Mouse (Mus musculus) midbrain, embryonic 15.5 days (tissue): ENCODE results near the gene Ackr2. TPM values are rescaled to one million over a fixed set of nuclear protein-coding genes. Genes with fewer than 3 reads are reported as not detected.

Source experiments
- ATAC-seq: fragments of 200-750 bp; cut with Nextera tagmentation; replicated peaks from 2 replicates; pipeline ENCODE4 v1.8.0; 2017; ENCODE audit warnings: moderate TSS enrichment
- H3K27ac ChIP-seq: fragments of 300-500 bp; sonication (generic); 2 replicates; pipeline ENCODE4 v1.5.1; 2015; ENCODE audit warnings: mild to moderate bottlenecking, inconsistent platforms
- H3K27me3 ChIP-seq: fragments of 300-500 bp; sonication (generic); replicated peaks from 2 replicates; pipeline ENCODE4 v1.6.1; 2015; ENCODE audit warnings: inconsistent platforms
- H3K36me3 ChIP-seq: fragments of 300-500 bp; sonication (generic); replicated peaks from 2 replicates; pipeline ENCODE4 v1.6.1; 2015; ENCODE audit warnings: inconsistent platforms
- H3K4me1 ChIP-seq: fragments of 300-500 bp; sonication (generic); 2 replicates; pipeline ENCODE4 v1.6.1; 2015; ENCODE audit warnings: inconsistent platforms
- H3K4me2 ChIP-seq: fragments of 300-500 bp; sonication (generic); 2 replicates; pipeline ENCODE4 v1.6.1; 2015; ENCODE audit warnings: inconsistent platforms, mild to moderate bottlenecking, moderate library complexity
- H3K4me3 ChIP-seq: fragments of 300-500 bp; sonication (generic); 2 replicates; pipeline ENCODE4 v1.5.1; 2015; ENCODE audit warnings: mild to moderate bottlenecking, inconsistent platforms
- H3K9ac ChIP-seq: fragments of 300-500 bp; sonication (generic); 2 replicates; pipeline ENCODE4 v1.6.1; 2015; ENCODE audit warnings: mild to moderate bottlenecking, inconsistent platforms
- H3K9me3 ChIP-seq: fragments of 300-500 bp; sonication (generic); 2 replicates; pipeline ENCODE4 v1.6.1; 2016; ENCODE audit warnings: inconsistent platforms
- WGBS: fragments of 180-500 bp; shearing (Covaris S2); methylation state at CpG from one replicate; pipeline ENCODE4 v1.1.7; 2015; ENCODE audit warnings: mixed read lengths; 5-methylcytosine and 5-hydroxymethylcytosine counted together
- polyA plus RNA-seq: library from polyadenylated mRNA; unstranded; fragments of >200 nt; fragmentation: Nextera tagmentation; extraction: Ambion mirVana; gene quantifications from 2 replicates; pipeline ENCODE4 v1.2.1, GENCODE M21; 2015

The Ackr2 gene
- polyA plus RNA-seq, 1 experiment from 2014 or later: 2.8 TPM

DNA sequence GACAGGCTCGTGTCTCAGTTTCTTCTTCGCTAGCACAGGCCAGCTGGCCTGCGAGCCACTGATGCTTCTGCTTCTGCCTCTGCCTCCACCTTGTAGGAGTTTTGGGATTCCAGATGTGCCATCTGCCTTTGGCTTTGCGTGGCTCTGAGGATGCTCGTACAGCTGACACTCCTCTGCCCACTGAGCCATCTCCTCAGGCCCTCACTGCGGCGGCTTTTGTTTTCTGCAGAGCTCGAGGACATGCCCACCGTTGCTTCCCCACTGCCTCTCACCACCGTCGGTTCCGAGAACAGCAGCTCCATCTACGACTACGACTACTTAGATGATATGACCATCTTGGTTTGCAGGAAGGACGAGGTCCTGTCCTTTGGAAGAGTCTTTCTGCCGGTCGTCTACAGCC lies 10.2 kb downstream of the Ackr2 start:
- no peak overlapping the region for H3K4me2 ChIP-seq
- H3K27me3 ChIP-seq: no peaks in the 10 kb centered on the region
- no peaks in the 10 kb centered on the region for H3K4me1 ChIP-seq
- ATAC-seq: no peak
- H3K9me3 ChIP-seq: no peaks in the 10 kb centered on the region
- 93% methylated on average over 17 of the region's 17 CpGs for WGBS
- no peak overlapping the region for H3K4me3 ChIP-seq
- no peak overlapping the region for H3K27ac ChIP-seq
- H3K36me3 ChIP-seq: no peaks in the 10 kb centered on the region
- H3K9ac ChIP-seq: no peak overlapping the region

DNA sequence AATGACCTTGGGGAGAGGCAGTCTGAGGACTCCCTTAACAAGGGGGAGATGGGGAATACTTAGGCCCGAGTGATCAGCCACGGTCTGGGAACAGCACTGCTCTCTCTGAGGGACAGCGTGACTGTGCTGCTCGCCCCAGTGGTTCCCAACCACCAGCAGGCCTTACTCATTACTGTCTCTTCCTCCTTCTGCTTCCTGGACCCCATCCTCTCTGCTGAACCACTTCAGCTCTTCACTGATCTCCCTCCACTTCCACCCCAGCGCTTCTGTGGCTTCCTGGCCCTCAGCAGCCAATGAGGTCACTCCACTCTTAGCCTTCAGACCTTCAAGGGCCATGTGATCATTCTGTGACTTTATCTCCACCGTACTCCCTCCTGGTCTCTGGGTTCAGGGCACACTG lies 11.5 kb downstream of the Ackr2 start:
- H3K27ac ChIP-seq: no peak overlapping the region
- 88% methylated on average over 6 of the region's 6 CpGs for WGBS
- no peak overlapping the region for H3K4me2 ChIP-seq
- no peak overlapping the region for H3K4me3 ChIP-seq
- no peak for ATAC-seq
- H3K36me3 ChIP-seq: no peaks in the 10 kb centered on the region
- no peaks in the 10 kb centered on the region for H3K9me3 ChIP-seq
- no peaks in the 10 kb centered on the region for H3K4me1 ChIP-seq
- no peak overlapping the region for H3K9ac ChIP-seq
- no peaks in the 10 kb centered on the region for H3K27me3 ChIP-seq

DNA sequence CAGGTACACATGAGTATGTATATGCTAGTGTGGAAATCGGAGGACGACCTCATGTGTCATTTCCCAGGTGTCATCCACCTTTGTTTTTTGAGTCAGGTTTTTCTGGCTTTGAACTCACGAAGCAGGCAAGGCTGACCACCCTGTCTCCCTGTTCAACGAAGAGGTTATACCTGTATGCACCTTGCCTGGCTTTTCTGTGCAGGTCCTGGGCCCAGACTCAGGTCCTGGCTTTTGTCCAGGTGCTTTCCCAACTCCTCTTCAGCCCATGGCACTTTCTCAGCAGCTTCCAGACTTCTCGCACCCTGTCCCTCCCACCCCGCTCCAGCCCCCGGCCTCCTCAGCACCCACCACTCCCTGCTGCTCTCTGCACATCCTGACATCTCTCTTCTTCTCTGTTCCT lies 13.0 kb downstream of the Ackr2 start:
- no peaks in the 10 kb centered on the region for H3K4me1 ChIP-seq
- no peak overlapping the region for H3K4me2 ChIP-seq
- H3K36me3 ChIP-seq: no peaks in the 10 kb centered on the region
- ATAC-seq: no peak
- no peak overlapping the region for H3K4me3 ChIP-seq
- no peaks in the 10 kb centered on the region for H3K27me3 ChIP-seq
- H3K27ac ChIP-seq: no peak overlapping the region
- 93% methylated on average over 7 of the region's 7 CpGs for WGBS
- H3K9me3 ChIP-seq: no peaks in the 10 kb centered on the region
- H3K9ac ChIP-seq: no peak overlapping the region

DNA sequence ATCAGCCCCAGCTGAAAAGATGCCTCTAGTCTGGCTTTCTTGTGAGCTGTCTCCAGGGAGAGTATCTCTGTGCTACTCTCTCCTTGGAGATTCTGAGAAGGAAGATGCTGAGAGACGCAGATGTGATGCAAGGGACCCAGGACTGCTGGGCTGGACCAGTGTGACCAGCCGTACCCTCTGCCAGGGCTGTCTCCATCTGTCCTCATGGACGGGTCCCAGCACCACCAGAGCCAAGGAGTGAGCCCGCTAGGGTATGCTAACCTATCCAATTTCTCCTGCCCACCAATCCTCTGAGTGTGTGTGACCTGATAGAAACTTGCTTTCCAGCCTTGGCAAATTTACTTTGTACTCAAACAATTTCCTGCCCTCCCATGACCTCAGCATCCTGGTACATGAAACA lies 14.6 kb downstream of the Ackr2 start:
- Histone ChIP-seq H3K9me3 (no peaks in the 10 kb centered on the region), H3K9ac (no peak overlapping the region), H3K36me3 (no peaks in the 10 kb centered on the region), H3K27ac (no peak overlapping the region), H3K27me3 (no peaks in the 10 kb centered on the region), H3K4me3 (no peak overlapping the region), H3K4me1 (no peaks in the 10 kb centered on the region), H3K4me2 (no peak overlapping the region)
- 87% methylated on average over 4 of the region's 4 CpGs for WGBS
- ATAC-seq: no peak

DNA sequence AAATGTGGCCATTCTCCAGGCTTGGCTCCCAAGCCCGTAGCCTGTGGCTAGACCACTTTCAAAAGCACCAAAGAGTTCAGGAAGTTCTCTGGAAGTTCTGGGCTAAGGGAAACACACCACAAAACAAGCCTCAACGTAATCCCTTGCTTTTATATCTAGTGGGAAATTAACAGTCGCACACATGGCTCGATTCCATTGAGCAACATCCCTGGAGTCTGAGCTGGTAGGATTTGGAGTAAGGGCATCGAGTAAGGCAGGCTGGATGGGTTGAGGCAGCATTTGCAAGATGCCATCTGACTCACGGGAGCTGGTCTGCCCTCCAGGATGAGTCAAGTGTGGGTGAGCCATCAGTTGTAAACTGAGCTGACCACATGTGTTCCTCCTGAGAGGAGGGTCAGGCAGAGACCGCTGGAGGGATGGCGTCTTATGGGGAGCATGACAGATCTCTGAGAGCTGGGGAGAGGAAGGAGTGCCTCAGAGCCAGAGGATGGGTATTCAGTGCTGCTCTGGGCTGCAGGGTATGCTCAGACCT lies 16.1 kb downstream of the Ackr2 start:
- no peaks in the 10 kb centered on the region for H3K9me3 ChIP-seq
- no peak overlapping the region for H3K4me3 ChIP-seq
- no peak for ATAC-seq
- H3K27ac ChIP-seq: no peak overlapping the region
- H3K9ac ChIP-seq: no peak overlapping the region
- H3K36me3 ChIP-seq: no peaks in the 10 kb centered on the region
- 87% methylated on average over 8 of the region's 8 CpGs for whole genome bisulfite sequencing
- no peak overlapping the region for H3K4me2 ChIP-seq
- H3K4me1 ChIP-seq: no peaks in the 10 kb centered on the region
- no peaks in the 10 kb centered on the region for H3K27me3 ChIP-seq

DNA sequence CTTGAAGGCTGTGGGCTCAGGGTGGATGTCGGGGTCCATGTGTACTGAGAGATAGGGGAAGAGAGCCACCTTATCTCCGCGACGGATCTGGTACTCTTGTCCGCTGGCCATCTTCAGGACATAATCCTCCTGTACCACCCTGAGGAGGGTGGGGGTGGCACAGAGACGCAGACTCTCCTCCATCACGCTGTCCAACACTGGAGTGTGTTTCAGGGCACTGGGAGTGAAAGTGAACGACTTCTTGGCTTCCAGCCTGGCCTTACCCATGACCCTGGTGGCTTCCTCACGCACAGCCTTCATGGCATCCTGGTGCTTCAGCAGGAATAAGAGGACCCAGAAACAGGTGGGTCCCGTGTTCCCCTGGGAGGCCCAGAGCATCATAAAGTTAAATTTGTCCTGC lies 16.9 kb downstream of the Ackr2 start:
- Histone ChIP-seq H3K27ac (no peak overlapping the region), H3K9me3 (no peaks in the 10 kb centered on the region), H3K4me1 (no peaks in the 10 kb centered on the region), H3K4me2 (no peak overlapping the region), H3K27me3 (no peaks in the 10 kb centered on the region), H3K4me3 (no peak overlapping the region), H3K36me3 (no peaks in the 10 kb centered on the region), H3K9ac (no peak overlapping the region)
- no peak for ATAC-seq
- 89% methylated on average over 10 of the region's 10 CpGs for WGBS

DNA sequence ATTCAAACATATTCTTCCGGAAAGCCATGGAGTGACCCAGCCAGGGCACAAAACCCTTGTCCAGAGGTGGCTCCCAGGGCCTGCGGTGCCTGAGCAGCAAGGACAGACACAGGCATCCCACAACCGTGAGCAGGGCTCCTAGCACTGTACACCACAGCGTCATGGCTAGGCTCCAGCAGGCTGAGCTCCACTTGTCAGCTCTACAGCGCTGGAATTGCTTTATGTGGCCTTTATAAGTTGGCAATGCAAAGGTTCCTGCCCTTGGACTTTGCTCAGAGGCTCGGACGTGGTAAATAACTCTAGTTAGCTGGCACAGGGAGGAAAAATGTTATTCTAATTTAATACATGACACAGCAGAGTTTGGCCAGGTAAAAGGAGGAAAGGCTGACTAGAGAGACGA lies 17.9 kb downstream of the Ackr2 start, which contains the start of gene Cyp8b1:
Cyp8b1 (minus strand) TSS at position 204 of the 400 bp plus-strand sequence.
- H3K9ac ChIP-seq: no peak within 1 kb of the TSS
- WGBS: 86% methylated on average over 8 of the region's 8 CpGs

DNA sequence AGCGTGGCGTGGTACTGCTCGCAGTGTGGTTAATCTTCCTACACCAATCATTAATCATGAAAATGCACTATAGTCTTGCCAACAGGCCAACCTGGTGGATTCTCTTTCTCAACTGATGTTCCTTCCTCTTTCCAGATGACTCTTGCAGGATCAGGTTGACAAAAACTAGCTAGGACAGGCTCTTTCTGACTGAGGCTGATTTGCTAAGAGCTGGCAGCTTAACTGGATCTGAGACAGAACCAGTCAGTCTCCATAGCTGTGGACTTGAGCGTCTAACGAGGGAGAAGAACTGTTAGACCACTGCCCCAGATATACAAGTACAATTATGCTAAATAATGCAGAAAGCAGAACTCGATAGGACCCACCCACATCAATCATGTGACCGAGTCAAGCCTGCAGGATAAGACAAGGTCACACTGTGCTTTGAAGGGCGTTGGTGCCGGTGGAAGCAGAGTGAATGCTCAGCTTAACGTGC lies 20.9 kb downstream of the Ackr2 start:
- no peaks in the 10 kb centered on the region for H3K36me3 ChIP-seq
- H3K4me2 ChIP-seq: no peak overlapping the region
- no peak overlapping the region for H3K9ac ChIP-seq
- no peak overlapping the region for H3K4me3 ChIP-seq
- H3K27me3 ChIP-seq: no peaks in the 10 kb centered on the region
- H3K27ac ChIP-seq: no peak overlapping the region
- no peak for ATAC-seq
- WGBS: 75% methylated on average over 10 of the region's 10 CpGs
- no peaks in the 10 kb centered on the region for H3K4me1 ChIP-seq
- no peaks in the 10 kb centered on the region for H3K9me3 ChIP-seq

More for the DNA sequence above, 17.9 kb downstream of the Ackr2 start, which contains the start of gene Cyp8b1:
- H3K4me2 ChIP-seq: no peak within 1 kb of the TSS
- H3K9me3 ChIP-seq: no peaks in the 10 kb centered on the region
- H3K27ac ChIP-seq: no peak within 1 kb of the TSS
- H3K4me1 ChIP-seq: no peaks in the 10 kb centered on the region
- H3K4me3 ChIP-seq: no peak within 1 kb of the TSS
- no peaks in the 10 kb centered on the region for H3K36me3 ChIP-seq
- ATAC-seq: no peak
- no peaks in the 10 kb centered on the region for H3K27me3 ChIP-seq

DNA sequence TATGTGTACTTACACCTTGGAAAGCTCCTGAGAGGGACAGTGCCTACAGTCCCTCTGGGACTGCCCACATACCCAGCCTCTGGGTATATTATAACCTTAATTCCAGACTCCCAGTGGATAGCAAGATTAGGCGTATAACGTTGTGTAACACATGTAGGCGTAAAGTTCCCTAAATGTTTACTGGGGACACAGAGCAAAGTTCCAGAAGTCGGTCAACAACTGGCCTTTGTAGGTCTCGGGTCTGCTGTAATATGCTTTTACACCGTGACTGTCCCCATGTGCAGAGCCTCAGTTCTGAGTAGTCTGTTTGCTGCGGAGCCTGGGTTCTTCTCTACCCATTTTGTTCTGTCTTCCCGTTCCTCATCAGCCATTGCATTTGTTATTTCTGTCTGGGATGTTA lies 25.3 kb downstream of the Ackr2 start:
- ATAC-seq: no peak
- Histone ChIP-seq H3K9ac (no peak overlapping the region), H3K9me3 (no peaks in the 10 kb centered on the region), H3K4me3 (no peak overlapping the region), H3K36me3 (no peaks in the 10 kb centered on the region), H3K27me3 (no peaks in the 10 kb centered on the region), H3K4me1 (no peaks in the 10 kb centered on the region), H3K27ac (no peak overlapping the region), H3K4me2 (no peak overlapping the region)
- WGBS: 87% methylated on average over 8 of the region's 8 CpGs

DNA sequence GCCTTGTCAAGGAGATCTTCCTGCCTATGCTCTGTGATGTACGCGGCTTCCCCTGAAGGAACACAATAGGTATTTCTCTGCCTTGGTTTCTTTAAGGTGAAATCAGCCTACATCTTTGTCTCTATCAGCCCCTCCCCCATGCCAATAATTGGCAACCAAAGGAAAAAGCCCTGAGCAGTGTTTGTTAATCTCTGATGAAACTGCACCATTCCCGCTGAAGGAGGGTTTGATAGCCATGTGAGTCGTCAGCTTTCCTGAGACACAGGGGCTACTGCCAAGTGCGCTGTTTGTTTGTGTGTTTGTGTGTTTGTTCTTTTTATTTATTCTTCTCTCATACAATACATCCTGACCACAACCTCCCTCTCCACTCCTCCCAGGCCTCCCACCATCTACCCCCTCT lies 25.8 kb downstream of the Ackr2 start:
- H3K9me3 ChIP-seq: no peaks in the 10 kb centered on the region
- H3K27me3 ChIP-seq: no peaks in the 10 kb centered on the region
- no peaks in the 10 kb centered on the region for H3K36me3 ChIP-seq
- H3K9ac ChIP-seq: no peak overlapping the region
- ATAC-seq: no peak
- no peak overlapping the region for H3K4me2 ChIP-seq
- 64% methylated on average over 5 of the region's 5 CpGs for WGBS
- H3K27ac ChIP-seq: no peak overlapping the region
- no peaks in the 10 kb centered on the region for H3K4me1 ChIP-seq
- H3K4me3 ChIP-seq: no peak overlapping the region

DNA sequence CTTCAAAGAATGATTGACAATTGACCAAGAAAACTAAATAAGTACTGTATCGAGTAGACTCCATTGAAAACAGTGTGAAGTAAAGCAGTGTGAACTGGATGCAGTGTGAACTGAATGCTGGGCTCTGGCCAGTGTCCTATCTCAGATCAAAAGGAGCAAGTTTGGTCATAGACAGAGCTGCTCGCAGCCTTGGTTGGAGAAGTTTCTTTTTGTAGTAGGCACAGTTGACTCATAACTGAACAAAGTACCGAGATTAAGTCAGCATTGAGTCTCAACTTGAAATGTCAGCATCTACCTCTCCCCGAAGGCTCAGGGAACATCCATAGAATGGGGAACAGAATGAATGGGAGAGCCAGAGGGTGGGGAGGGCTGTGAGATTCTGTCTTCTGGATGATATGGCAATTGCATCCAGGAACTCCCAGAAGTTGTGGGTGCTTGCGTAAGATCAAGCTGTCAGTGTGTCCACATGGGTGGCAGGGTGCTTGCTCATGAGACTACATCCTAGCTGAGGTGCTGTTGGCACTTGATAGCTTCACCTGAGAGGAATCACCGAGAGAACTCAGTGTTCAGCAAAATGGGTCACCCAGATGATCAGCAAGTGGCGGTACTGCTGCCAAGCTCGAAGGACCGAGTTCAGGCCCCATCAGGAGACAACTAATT lies 26.9 kb downstream of the Ackr2 start:
- Histone ChIP-seq H3K4me2 (no peak overlapping the region), H3K27me3 (no peaks in the 10 kb centered on the region), H3K4me1 (no peaks in the 10 kb centered on the region), H3K36me3 (no peaks in the 10 kb centered on the region), H3K9me3 (no peaks in the 10 kb centered on the region), H3K4me3 (no peak overlapping the region), H3K9ac (no peak overlapping the region), H3K27ac (no peak overlapping the region)
- WGBS: 91% methylated on average over 9 of the region's 9 CpGs
- no peak for ATAC-seq

DNA sequence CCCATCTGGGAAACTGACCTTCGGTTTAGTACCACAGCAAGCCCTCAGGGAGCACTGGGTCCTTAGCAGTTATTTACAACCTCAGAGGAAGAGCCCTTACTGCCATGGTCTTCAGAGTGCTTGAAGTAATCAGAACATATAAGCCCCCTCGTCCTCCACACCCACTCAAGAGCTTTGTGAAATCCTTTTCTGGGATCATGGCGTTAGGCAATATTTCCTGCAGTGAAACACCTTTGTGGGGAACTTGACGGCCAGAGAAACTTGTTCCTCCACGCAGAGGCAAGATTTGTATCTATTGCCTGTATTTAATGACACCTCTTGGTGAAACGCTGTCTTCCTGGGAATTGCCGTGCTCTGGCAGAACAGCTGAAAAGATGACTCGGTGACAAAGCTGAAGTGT lies 27.8 kb downstream of the Ackr2 start:
- ATAC-seq: no peak
- Histone ChIP-seq H3K27ac (no peak overlapping the region), H3K9ac (no peak overlapping the region), H3K36me3 (no peaks in the 10 kb centered on the region), H3K9me3 (no peaks in the 10 kb centered on the region), H3K4me1 (no peaks in the 10 kb centered on the region), H3K27me3 (no peaks in the 10 kb centered on the region), H3K4me3 (no peak overlapping the region), H3K4me2 (no peak overlapping the region)
- 81% methylated on average over 8 of the region's 8 CpGs for WGBS
